Mouse (Mus musculus): ENCODE data around the gene Popdc3.

GRCm38 (mm10) chr10:45295093-45295492 lies 117.2 kb downstream of the Popdc3 start:
- TF ChIP-seq CTCF (IDR thresholded peaks at IDR 0.05; ENCODE audit: borderline replicate concordance, control insufficient read depth, extremely low read depth, insufficient read depth, low read length, poor library complexity) (no peak), POLR2A (IDR thresholded peaks at IDR 0.05; ENCODE audit: control insufficient read depth, extremely low read depth, insufficient read depth, low read length, poor library complexity) (no peak)
